Mouse (Mus musculus): ENCODE data around the gene Xndc1. TPM values are rescaled to one million over a fixed set of nuclear protein-coding genes. Genes with fewer than 3 reads are reported as not detected.

The Xndc1 gene
- total RNA-seq, 2 experiments from 2014 or later: 27.5 to 30.0 TPM

DNA sequence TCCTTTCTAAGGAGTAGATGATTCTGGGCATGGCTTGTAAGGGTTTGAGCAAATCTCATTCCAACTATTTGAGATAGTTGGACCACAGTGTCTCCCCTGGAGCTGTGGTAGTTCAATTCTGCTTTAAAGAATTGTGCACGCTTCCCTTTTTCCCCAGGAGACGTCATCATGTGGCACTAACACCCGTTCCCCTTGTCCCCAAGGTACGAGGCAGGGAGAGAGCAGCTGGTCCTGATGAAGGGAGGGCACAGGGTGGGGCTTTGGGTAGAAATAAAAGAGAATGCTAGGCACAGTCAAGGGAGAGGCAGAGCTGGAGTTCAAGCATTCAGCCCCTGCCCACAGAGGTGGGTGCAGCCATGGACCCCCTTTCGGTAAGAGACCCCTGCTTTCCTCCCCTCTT, 17.5 kb downstream of the Xndc1 start, which contains the start of gene Trpc2:
TSS of gene Trpc2 (plus strand) at position 301 of the 400 bp plus-strand sequence.
- no peak for DNase-seq

- no peak for DNase-seq
These were observed 18.9 kb downstream of the Xndc1 start for GRCm38 (mm10) chr7:102084041-102084696.

DNA sequence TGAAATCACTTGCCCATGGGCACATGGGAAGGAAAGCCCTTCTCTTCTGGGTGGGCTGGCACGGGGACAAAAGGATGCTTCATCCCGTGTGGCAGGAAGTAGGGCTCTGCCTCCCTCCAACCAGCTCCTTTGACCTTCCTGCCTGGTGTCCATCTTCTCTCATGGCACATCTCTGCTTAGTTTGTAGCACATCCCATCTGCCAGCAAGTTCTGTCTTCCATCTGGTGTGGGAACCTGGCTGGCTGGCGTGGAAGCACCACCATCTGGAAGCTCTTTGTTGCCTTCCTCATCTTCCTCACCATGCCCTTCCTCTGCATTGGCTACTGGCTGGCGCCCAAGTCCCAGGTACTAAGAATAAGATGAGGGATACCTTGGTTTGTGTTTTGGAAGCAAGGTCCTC, 22.0 kb downstream of the Xndc1 start:
- no peak for DNase-seq

DNA sequence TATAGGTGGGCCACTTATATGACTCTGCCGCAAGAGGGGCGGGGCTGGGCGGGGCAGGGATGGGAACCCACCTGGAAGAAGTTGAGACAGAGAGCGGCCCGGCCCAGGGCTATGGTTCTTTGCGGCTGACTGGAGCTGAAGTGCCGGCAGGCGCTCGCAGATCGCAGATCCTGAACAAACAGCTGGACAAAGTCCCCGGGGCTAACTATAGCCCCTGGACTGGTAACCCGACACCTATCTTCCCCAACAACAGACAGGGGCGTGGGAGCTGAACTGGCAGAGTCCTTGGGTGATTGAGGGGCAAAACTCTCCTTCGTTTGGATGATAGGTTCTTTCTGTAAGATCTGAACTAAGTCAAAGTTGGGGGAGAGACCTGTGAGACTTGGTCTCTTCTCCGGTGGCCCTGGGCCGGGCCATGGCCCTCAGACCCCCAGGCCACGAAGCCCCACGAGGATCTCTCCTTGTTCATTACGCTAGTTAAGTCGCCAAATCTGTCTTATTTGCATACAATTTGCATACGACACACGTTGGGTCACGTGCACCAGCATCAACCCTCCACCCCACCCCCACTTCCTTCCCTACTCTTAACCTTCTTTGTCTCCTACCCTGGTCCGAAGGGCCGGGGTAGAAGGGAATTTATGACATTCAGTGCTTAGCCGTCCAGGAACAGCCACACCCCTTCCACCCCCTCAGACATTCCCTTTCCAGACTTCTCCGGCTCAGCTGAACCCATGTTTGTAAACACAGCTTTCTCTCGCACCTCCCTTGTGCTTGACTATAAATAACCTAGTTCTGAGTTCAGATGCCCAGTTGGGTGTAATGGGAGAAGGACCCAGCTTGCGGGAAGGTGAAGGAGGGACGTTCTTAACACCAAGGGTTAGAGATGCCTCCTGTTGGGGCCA, 34.7 kb downstream of the Xndc1 start:
- no peak for DNase-seq

GRCm38 (mm10) chr7:102100868-102101267, 35.6 kb downstream of the Xndc1 start:
- no peak for DNase-seq

- no peak for DNase-seq
These were observed 36.2 kb downstream of the Xndc1 start, which contains the start of gene Art1 for GRCm38 (mm10) chr7:102101487-102101886. Gene Art1, plus strand, starts transcription at chr7:102101743.

- no peak for DNase-seq
These were observed 36.9 kb downstream of the Xndc1 start for GRCm38 (mm10) chr7:102102241-102102640.

DNA sequence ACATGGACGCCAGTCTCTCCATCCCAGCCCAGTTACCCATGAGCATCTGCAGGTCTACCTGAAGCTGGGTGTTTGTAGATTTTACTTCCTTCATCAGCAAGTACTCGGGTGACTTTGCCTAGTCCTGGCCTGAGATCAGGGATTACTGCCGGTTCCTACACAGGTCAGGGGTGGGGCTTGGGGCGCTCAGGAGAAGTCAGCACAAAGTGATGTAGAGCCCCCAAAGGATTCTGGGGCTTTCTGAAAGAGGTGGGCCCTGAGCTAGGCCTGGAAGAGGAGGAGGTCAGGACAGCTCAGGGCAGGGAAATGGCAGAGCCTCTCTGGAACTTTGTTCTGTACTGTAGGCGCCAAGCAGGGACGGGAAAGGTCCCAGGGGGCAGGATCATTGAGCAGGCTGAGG, 37.4 kb downstream of the Xndc1 start:
- no peak for DNase-seq

GRCm38 (mm10) chr7:102103555-102103954, 38.2 kb downstream of the Xndc1 start:
- DNase-seq: no peak

DNA sequence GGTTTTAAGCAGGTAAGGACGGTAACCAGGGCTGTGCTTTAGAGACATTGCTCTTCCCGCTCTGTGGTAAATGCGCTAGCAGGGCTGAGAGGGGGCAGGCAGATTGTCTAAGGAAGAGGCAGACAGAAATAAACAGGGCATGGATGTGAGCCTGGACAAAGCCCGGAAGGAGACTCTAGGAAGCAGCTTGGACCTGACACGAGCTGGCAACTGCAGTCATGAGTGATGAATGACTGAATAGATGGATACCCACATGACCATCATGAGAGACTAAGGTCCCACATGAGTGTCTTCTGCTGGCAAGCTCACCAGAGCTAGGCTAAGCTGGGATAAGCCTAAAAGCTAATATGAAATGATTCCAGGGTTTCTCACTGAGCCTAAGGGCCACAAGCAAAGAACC, 38.8 kb downstream of the Xndc1 start:
- no peak for DNase-seq

DNA sequence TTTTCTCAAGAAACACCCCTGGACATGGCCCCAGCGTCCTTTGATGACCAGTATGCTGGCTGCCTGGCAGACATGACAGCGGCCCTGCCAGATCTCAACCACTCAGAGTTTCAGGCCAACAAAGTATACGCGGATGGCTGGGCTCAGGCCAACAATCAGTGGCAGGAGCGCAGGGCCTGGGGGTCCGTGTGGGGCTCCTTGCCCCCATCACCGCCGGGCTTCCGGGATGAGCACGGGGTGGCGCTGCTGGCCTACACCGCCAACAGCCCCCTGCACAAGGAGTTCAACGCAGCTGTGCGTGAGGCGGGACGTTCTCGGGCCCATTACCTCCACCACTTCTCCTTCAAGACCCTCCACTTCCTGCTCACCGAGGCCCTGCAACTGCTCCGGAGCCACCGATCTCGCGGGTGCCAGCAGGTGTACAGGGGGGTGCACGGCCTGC, 41.4 kb downstream of the Xndc1 start:
- no peak for DNase-seq

GRCm38 (mm10) chr7:102108206-102108605, 42.9 kb downstream of the Xndc1 start:
- DNase-seq: no peak

DNA sequence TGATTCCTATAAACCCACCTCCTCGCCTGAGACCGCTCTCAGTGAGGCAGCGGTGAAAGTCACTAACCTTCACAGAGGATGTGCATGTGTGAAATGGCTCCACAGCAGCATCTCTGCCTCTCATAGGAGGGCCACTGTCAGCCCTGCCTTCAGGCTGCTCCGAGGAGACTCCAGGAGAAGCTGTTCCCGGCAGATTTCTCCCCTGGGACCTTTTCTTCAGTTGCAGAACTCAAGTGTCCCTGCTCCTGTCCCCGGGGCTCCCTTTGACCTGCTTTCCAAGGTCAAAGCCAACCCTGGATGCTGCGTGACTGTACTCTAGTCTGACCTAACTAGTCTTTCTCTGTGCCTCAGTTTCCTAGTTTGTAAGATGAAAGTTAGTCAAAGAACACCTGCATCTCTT, 43.9 kb downstream of the Xndc1 start, which contains the start of gene Art5:
TSS of gene Art5 (minus strand) at position 319 of the 400 bp plus-strand sequence.
- no peak for DNase-seq

DNA sequence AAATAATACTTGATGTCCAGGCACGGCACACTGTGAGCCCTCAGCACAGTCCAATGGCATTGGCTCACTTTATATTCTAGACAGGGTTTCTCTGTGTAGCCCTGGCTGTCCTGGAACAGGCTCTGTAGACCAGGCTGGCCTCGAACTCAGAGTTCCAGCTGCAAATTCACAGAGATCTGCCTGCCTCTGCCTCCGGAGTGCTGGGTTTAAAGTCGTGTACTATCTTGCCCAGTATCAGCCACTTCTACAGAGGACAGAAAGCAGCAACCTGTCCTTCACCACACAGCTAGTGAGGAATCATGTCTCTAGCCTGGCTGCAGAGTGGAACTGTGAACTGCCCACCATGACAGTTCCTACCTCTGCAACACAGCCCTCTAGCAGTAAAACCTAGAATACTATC, 44.4 kb downstream of the Xndc1 start:
- DNase-seq: no peak

DNA sequence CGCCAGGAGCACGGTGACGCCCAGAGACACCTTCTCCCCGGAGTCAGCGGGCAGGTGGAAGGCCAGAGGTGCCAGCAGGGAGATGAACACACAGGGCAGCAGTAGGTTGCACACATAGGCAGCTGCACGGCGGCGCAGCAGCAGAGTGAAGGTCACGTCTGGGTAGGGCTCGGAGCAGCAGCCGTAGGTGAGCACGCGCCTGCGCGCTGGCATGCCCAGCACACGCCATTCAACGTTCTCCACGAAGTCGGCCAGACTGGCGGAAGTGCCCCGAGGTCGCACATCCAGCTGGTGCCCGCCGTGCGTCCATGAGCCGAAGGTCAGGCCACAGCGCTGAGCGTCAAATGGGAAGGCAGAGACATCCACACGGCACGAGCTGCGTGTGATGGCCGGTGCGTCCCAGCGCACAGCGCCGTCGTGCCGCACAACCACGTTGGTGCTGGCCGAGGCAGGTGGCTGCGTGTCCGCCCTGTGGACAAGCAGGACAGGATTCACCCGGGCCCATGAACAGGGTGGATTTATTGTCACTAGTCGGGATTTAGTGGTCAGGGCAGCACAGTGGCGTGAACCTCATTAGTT, 47.9 kb downstream of the Xndc1 start:
- no peak for DNase-seq

DNA sequence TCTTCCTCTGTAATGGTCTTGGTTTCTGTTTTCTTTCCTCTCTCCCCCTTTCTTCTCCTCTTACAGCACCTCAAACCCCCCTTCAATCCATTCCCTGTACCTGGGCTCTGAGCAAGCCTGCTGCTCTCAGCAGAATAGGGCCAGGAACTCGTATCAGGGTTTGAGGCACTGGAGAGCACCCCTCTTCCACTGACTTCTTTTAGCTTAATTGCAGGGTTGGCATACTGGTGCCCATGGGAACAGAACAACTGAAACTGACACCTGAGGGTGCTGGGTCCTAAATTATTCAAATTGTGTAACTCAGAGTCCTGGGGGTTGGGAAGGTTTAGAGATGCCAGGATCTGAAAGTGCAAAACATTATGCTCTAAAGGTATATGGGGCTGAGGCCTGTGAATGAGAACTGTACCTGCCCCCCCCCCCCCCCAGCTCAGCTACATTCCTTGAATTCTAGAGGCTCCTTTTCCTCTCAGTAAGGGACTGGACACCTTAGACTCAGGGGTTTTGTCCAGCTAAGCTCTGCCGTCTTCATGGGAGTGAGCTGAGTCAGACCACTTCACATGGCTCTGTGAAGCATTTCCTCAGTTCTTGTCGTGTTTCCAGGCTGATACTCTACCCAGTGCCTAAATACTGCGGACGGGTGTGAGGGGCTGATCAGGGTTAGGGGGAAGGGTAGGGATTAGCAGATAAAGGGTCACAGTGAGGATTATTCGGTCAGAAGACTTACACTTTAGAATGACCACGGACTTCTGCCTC, 51.4 kb downstream of the Xndc1 start, which contains the start of gene Chrna10:
TSS of gene Chrna10 (minus strand) at position 250 of the 753 bp plus-strand sequence.
- no peak for DNase-seq

- no peak for DNase-seq
These were observed 52.1 kb downstream of the Xndc1 start for GRCm38 (mm10) chr7:102117382-102117781.

GRCm38 (mm10) chr7:102120326-102120725, 55.0 kb downstream of the Xndc1 start:
- DNase-seq: no peak

- no peak for DNase-seq
These were observed 67.1 kb downstream of the Xndc1 start for GRCm38 (mm10) chr7:102132395-102132794.
